9 mouse cellular contexts compared by ENCODE assay signal in the genomic region with DNA sequence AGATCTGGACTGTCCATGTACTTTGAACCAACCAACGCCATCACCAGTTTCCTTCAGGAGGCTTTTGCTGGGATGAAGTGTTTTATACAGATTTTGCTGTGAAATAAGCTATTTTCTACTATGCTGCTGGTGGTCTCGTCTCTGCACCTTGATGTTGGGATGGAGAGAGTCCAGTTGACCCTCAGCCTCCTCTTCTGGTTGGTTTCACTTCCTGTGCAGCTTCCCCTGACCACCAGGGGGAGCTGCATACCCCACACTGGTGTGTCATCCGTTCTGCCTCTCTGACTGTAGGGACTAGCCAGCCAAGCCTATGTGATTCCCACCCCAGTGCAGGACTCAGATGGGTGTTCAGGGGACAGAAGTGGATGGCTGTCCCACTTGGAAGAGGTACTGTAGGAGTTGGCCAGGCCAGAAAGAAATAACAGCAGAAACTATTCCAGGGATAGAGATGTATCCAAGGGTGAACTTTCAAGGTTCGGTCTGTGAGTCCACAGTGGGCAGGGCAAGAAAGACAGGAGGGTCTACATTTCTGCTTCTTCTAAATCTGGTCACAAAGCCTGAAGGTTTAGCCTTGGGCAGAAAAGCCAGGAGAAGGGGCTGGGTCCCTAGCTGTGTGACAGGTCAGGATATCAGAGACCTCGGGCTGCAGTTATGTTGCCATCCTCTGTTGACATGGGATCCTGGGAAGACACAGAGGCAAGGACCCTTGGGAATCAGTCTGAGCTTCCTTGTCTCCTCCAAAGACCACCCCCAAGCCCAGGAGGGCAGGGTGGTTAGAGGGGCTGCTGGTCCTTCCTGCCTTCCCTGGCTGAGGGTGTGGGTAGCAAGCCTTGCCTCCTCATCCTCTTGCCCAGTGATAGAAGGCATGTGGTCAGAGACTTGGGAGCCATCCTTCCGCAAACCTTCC. TPM values are rescaled to one million over a fixed set of nuclear protein-coding genes. Genes with fewer than 3 reads are reported as not detected.
DNase-seq lines count a peak whose midpoint lies in the region; ATAC-seq and TF ChIP-seq lines count a peak whose summit lies in the region.
"Had no signal": no experiment of that assay in that cellular context is flagged by ENCODE, and none has a peak within 500 bp of the region (broad histone marks: within the 10 kb centered on the region; RNA-seq: fewer than 3 reads in every experiment).

No protein-coding gene starts in this region.

- no peak for TF ChIP-seq EP300 in heart, postnatal 0 days (IDR thresholded peaks at IDR 0.05; ENCODE audit: low read depth)

- no peaks in the 10 kb centered on the region for H3K36me3 ChIP-seq in heart, postnatal 0 days (replicated peaks; ENCODE audit: control insufficient read depth, insufficient read depth, low read length)
- H3K36me3 ChIP-seq in liver, embryonic 13.5 days: no peaks in the 10 kb centered on the region
- H3K36me3 ChIP-seq in forebrain, embryonic 12.5 days (replicated peaks): no peaks in the 10 kb centered on the region

- WGBS in heart, postnatal 0 days: 72% methylated on average over 6 of the region's 6 CpGs
- WGBS in liver, embryonic 13.5 days (ENCODE audit: insufficient replicate concordance): 52% methylated on average over 6 of the region's 6 CpGs
- WGBS in forebrain, embryonic 12.5 days: 76% methylated on average over 6 of the region's 6 CpGs

- H3K4me3 ChIP-seq in layer of hippocampus, adult 2 months: no peak overlapping the region
- H3K4me3 ChIP-seq in heart, postnatal 0 days (ENCODE audit: low read depth, low read length): no peak overlapping the region
- H3K4me3 ChIP-seq in liver, embryonic 13.5 days (replicated peaks): no peak overlapping the region
- H3K4me3 ChIP-seq in forebrain, embryonic 12.5 days (replicated peaks): no peak overlapping the region

- no peak overlapping the region for H3K27ac ChIP-seq in layer of hippocampus, adult 2 months
- no peak overlapping the region for H3K27ac ChIP-seq in heart, postnatal 0 days (ENCODE audit: low read depth)
- H3K27ac ChIP-seq in liver, embryonic 13.5 days: no peak overlapping the region
- no peak overlapping the region for H3K27ac ChIP-seq in forebrain, embryonic 12.5 days

- H3K9ac ChIP-seq in heart, postnatal 0 days (replicated peaks; ENCODE audit: low read depth, low read length): no peak overlapping the region
- H3K9ac ChIP-seq in liver, embryonic 13.5 days: no peak overlapping the region
- no peak overlapping the region for H3K9ac ChIP-seq in forebrain, embryonic 12.5 days

- no peak for ATAC-seq in heart, postnatal 0 days (ENCODE audit: insufficient read depth, low read depth)
- ATAC-seq in liver, embryonic 13.5 days (ENCODE audit: low read depth): no peak
- ATAC-seq in forebrain, embryonic 12.5 days (ENCODE audit: low FRiP score): no peak

- TF ChIP-seq CTCF in layer of hippocampus, adult 2 months (conservative IDR thresholded peaks at IDR 0.05): peak; percentile 85
- TF ChIP-seq CTCF in heart, postnatal 0 days (IDR thresholded peaks at IDR 0.05; ENCODE audit: low read depth): peak; percentile 74

- H3K4me2 ChIP-seq in heart, postnatal 0 days (ENCODE audit: low read depth, low read length): no peak overlapping the region
- no peak overlapping the region for H3K4me2 ChIP-seq in liver, embryonic 13.5 days
- no peak overlapping the region for H3K4me2 ChIP-seq in forebrain, embryonic 12.5 days

- H3K4me1 ChIP-seq in heart, postnatal 0 days (ENCODE audit: control insufficient read depth, insufficient read depth): no peaks in the 10 kb centered on the region
- 0 out of 2 replicates have a peak, but pooled peaks cover 3% of the 10 kb centered on the region for H3K4me1 ChIP-seq in liver, embryonic 13.5 days (replicated peaks)
- H3K4me1 ChIP-seq in forebrain, embryonic 12.5 days: no peaks in the 10 kb centered on the region

- peak in 1 of 2 experiments; percentile 51 for DNase-seq in layer of hippocampus, adult 2 months (ENCODE audit: low spot score in 2 of 2)
- no peak for DNase-seq in layer of hippocampus, adult 8-10 months (ENCODE audit: low spot score in 2 of 2)
- DNase-seq in ES-CJ7 (ENCODE audit: low read depth, low spot score): peak; percentile 64
- peak; percentile 65 to 84 for DNase-seq in adrenal gland, postnatal 36 days
- DNase-seq in heart, postnatal 0 days (ENCODE audit: low spot score): peak; percentile 18
- peak; percentile 44 for DNase-seq in liver, embryonic 13.5 days
- peak; percentile 69 for DNase-seq in retina, postnatal 1 day

- H3K9me3 ChIP-seq in heart, postnatal 0 days (replicated peaks; ENCODE audit: control insufficient read depth, low read length): no peaks in the 10 kb centered on the region
- no peaks in the 10 kb centered on the region for H3K9me3 ChIP-seq in liver, embryonic 13.5 days (replicated peaks)
- H3K9me3 ChIP-seq in forebrain, embryonic 12.5 days: no peaks in the 10 kb centered on the region

- H3K27me3 ChIP-seq in heart, postnatal 0 days (ENCODE audit: control insufficient read depth, insufficient read depth, low read length): no peaks in the 10 kb centered on the region
- no peaks in the 10 kb centered on the region for H3K27me3 ChIP-seq in liver, embryonic 13.5 days
- H3K27me3 ChIP-seq in forebrain, embryonic 12.5 days: no peaks in the 10 kb centered on the region

RNA-seq across cellular contexts. Expression of a gene that starts 2.2 kb away (rescaled TPM):
- 1 to 10 TPM; 1.1 to 3.8 TPM for total RNA-seq in layer of hippocampus, adult 2 months (2021)
- total RNA-seq in layer of hippocampus, adult 8-10 months (2022): 10 to 100 TPM in 2 of 4 experiments, 1 to 10 TPM in 2; 1.2 to 52.4 (median 18.2) TPM
- total RNA-seq in adrenal gland, postnatal 36 days (2021): 10 to 100 TPM; 10.9 to 12.0 TPM
- total RNA-seq in heart, postnatal 0 days (2014; rRNA removed; ENCODE audit: low replicate concordance): 10.5 TPM in 1 of 2 replicates, not detected in the other
- 9.3 and 10.5 TPM in 2 replicates for polyA plus RNA-seq in heart, postnatal 0 days (2015; fragmentation: Nextera tagmentation; extraction: Ambion mirVana)
- 24.6 and 27.7 TPM in 2 replicates for polyA plus RNA-seq in liver, embryonic 13.5 days (2015; fragmentation: Nextera tagmentation; extraction: Ambion mirVana)
- polyA plus RNA-seq in forebrain, embryonic 12.5 days (2016; fragmentation: Nextera tagmentation; extraction: Ambion mirVana): 3.8 and 3.9 TPM in 2 replicates

RNA-seq across cellular contexts. Expression of a gene that starts 9.7 kb away (rescaled TPM):
- 10 to 100 TPM; 34.0 to 42.4 TPM for total RNA-seq in layer of hippocampus, adult 2 months (2021)
- total RNA-seq in layer of hippocampus, adult 8-10 months (2022): 10 to 100 TPM; 34.7 to 39.5 (median 35.6) TPM
- 1 to 10 TPM; 5.2 to 8.5 TPM for total RNA-seq in adrenal gland, postnatal 36 days (2021)
- total RNA-seq in heart, postnatal 0 days (2014; rRNA removed; ENCODE audit: low replicate concordance): not detected in 2 replicates
- 0.97 and 1.2 TPM in 2 replicates for polyA plus RNA-seq in heart, postnatal 0 days (2015; fragmentation: Nextera tagmentation; extraction: Ambion mirVana)
- polyA plus RNA-seq in liver, embryonic 13.5 days (2015; fragmentation: Nextera tagmentation; extraction: Ambion mirVana): 1.7 and 2.3 TPM in 2 replicates
- polyA plus RNA-seq in forebrain, embryonic 12.5 days (2016; fragmentation: Nextera tagmentation; extraction: Ambion mirVana): 5.8 and 7.9 TPM in 2 replicates

RNA-seq across cellular contexts. Expression of a gene that starts 32.0 kb away (rescaled TPM):
- 1 to 10 TPM; 2.7 to 3.0 TPM for total RNA-seq in layer of hippocampus, adult 2 months (2021)
- total RNA-seq in layer of hippocampus, adult 8-10 months (2022): 1 to 10 TPM in 3 of 4 experiments, under 1 TPM in 1; 0.54 to 6.4 (median 3.7) TPM
- total RNA-seq in adrenal gland, postnatal 36 days (2021): not detected
- total RNA-seq in heart, postnatal 0 days (2014; rRNA removed; ENCODE audit: low replicate concordance): 0.08 and 6.6 TPM in 2 replicates
- polyA plus RNA-seq in heart, postnatal 0 days (2015; fragmentation: Nextera tagmentation; extraction: Ambion mirVana): 0.11 TPM in 1 of 2 replicates, not detected in the other
- polyA plus RNA-seq in liver, embryonic 13.5 days (2015; fragmentation: Nextera tagmentation; extraction: Ambion mirVana): 0.22 and 0.25 TPM in 2 replicates
- 0.62 and 0.96 TPM in 2 replicates for polyA plus RNA-seq in forebrain, embryonic 12.5 days (2016; fragmentation: Nextera tagmentation; extraction: Ambion mirVana)

RNA-seq across cellular contexts. Expression of a gene that starts 36.0 kb away (rescaled TPM):
- total RNA-seq in layer of hippocampus, adult 2 months (2021): 100 to 1,000 TPM; 257 to 267 TPM
- total RNA-seq in layer of hippocampus, adult 8-10 months (2022): 100 to 1,000 TPM; 185 to 289 (median 252) TPM
- total RNA-seq in adrenal gland, postnatal 36 days (2021): 10 to 100 TPM; 66.8 to 86.5 TPM
- total RNA-seq in heart, postnatal 0 days (2014; rRNA removed; ENCODE audit: low replicate concordance): 49.7 and 67.6 TPM in 2 replicates
- 140 and 150 TPM in 2 replicates for polyA plus RNA-seq in heart, postnatal 0 days (2015; fragmentation: Nextera tagmentation; extraction: Ambion mirVana)
- polyA plus RNA-seq in liver, embryonic 13.5 days (2015; fragmentation: Nextera tagmentation; extraction: Ambion mirVana): 158 and 171 TPM in 2 replicates
- polyA plus RNA-seq in forebrain, embryonic 12.5 days (2016; fragmentation: Nextera tagmentation; extraction: Ambion mirVana): 257 and 272 TPM in 2 replicates

RNA-seq across cellular contexts. Expression of a gene that starts 39.0 kb away (rescaled TPM):
- not detected for total RNA-seq in layer of hippocampus, adult 2 months (2021)
- total RNA-seq in layer of hippocampus, adult 8-10 months (2022): not detected
- not detected for total RNA-seq in adrenal gland, postnatal 36 days (2021)
- not detected in 2 replicates for total RNA-seq in heart, postnatal 0 days (2014; rRNA removed; ENCODE audit: low replicate concordance)
- polyA plus RNA-seq in heart, postnatal 0 days (2015; fragmentation: Nextera tagmentation; extraction: Ambion mirVana): not detected in 2 replicates
- not detected in 2 replicates for polyA plus RNA-seq in liver, embryonic 13.5 days (2015; fragmentation: Nextera tagmentation; extraction: Ambion mirVana)
- not detected in 2 replicates for polyA plus RNA-seq in forebrain, embryonic 12.5 days (2016; fragmentation: Nextera tagmentation; extraction: Ambion mirVana)
- polyA plus RNA-seq: lung, embryonic 16.5 days had no signal

Comparison
In these comparisons a context has a peak if more than half of its experiments do, and no peak if none do; other contexts are left out.
1. DNase-seq: peak in ES-CJ7 (single experiment), adrenal gland, postnatal 36 days (2 of 2), heart, postnatal 0 days (single experiment), liver, embryonic 13.5 days (single experiment) and retina, postnatal 1 day (single experiment); none in layer of hippocampus, adult 8-10 months (0 of 2).